Mouse (Mus musculus) limb, embryonic 12.5 days (tissue): ENCODE results near the gene Ptpn21. TPM values are rescaled to one million over a fixed set of nuclear protein-coding genes. Genes with fewer than 3 reads are reported as not detected.
A peak's percentile ranks its signal among the peaks of the same experiment; 100 is the strongest.

Source experiments
- ATAC-seq: fragments of 200-750 bp; cut with Nextera tagmentation; 2 replicates; pipeline ENCODE4 v1.8.0; 2017; ENCODE audit warnings: low read depth, moderate TSS enrichment; ENCODE audit not compliant: insufficient number of reproducible peaks, insufficient read depth, low FRiP score, low TSS enrichment
- H3K27ac ChIP-seq: fragments of 300-500 bp; sonication (generic); 2 replicates; pipeline ENCODE4 v1.5.1; 2016; ENCODE audit warnings: mild to moderate bottlenecking, moderate library complexity
- H3K27me3 ChIP-seq: fragments of 300-500 bp; sonication (generic); 2 replicates; pipeline ENCODE4 v1.6.1; 2016; ENCODE audit warnings: mild to moderate bottlenecking, moderate library complexity
- H3K36me3 ChIP-seq: fragments of 300-500 bp; sonication (generic); 2 replicates; pipeline ENCODE4 v1.6.1; 2016; ENCODE audit warnings: mild to moderate bottlenecking, moderate library complexity
- H3K4me1 ChIP-seq: fragments of 300-500 bp; sonication (generic); replicated peaks from 2 replicates; pipeline ENCODE4 v1.6.1; 2016
- H3K4me2 ChIP-seq: fragments of 300-500 bp; sonication (generic); 2 replicates; pipeline ENCODE4 v1.6.1; 2016; ENCODE audit warnings: mild to moderate bottlenecking, moderate library complexity
- H3K4me3 ChIP-seq: fragments of 300-500 bp; sonication (generic); replicated peaks from 2 replicates; pipeline ENCODE4 v1.5.1; 2016; ENCODE audit warnings: mild to moderate bottlenecking
- H3K9ac ChIP-seq: fragments of 300-500 bp; sonication (generic); replicated peaks from 2 replicates; pipeline ENCODE4 v1.6.1; 2016; ENCODE audit warnings: mild to moderate bottlenecking, moderate library complexity
- H3K9me3 ChIP-seq: fragments of 300-500 bp; sonication (generic); 2 replicates; pipeline ENCODE4 v1.6.1; 2016; ENCODE audit warnings: mild to moderate bottlenecking, moderate library complexity
- WGBS: fragments of 180-500 bp; shearing (Covaris S2); methylation state at CpG from one replicate; pipeline ENCODE4 v1.1.7; 2016; 5-methylcytosine and 5-hydroxymethylcytosine counted together
- polyA plus RNA-seq: library from polyadenylated mRNA; unstranded; fragments of >200 nt; fragmentation: Nextera tagmentation; extraction: Ambion mirVana; gene quantifications from 2 replicates; pipeline ENCODE4 v1.2.1, GENCODE M21; 2016

The Ptpn21 gene
- polyA plus RNA-seq, 1 experiment from 2014 or later = 7.2 TPM

- H3K27ac ChIP-seq = no peak overlapping the region
- no peak overlapping the region for H3K4me2 ChIP-seq
- 0 out of 2 replicates have a peak, but pooled peaks have one; percentile 66 for ATAC-seq
- no peaks in the 10 kb centered on the region for H3K9me3 ChIP-seq
- peaks cover 32% of the 10 kb centered on the region for H3K36me3 ChIP-seq
- no peak overlapping the region for H3K4me3 ChIP-seq
- no peaks in the 10 kb centered on the region for H3K27me3 ChIP-seq
- no peak overlapping the region for H3K9ac ChIP-seq
- no peaks in the 10 kb centered on the region for H3K4me1 ChIP-seq
- 50% methylated on average over 2 of the region's 2 CpGs for WGBS
Observed at GRCm38 (mm10) chr12:98656873-98657272, 80.3 kb downstream of the Ptpn21 start.

- Histone ChIP-seq H3K36me3 (peaks cover 10% of the 10 kb centered on the region), H3K27ac (no peak overlapping the region), H3K4me1 (no peaks in the 10 kb centered on the region), H3K4me3 (no peak overlapping the region), H3K27me3 (no peaks in the 10 kb centered on the region), H3K4me2 (no peak overlapping the region), H3K9me3 (no peaks in the 10 kb centered on the region), H3K9ac (no peak overlapping the region)
- no peak for ATAC-seq
Observed at GRCm38 (mm10) chr12:98644852-98645251, 92.4 kb downstream of the Ptpn21 start.

- Histone ChIP-seq H3K27me3 (no peaks in the 10 kb centered on the region), H3K36me3 (peaks cover 12% of the 10 kb centered on the region; the same call in 1 of the 2 replicates), H3K4me1 (peaks cover 5% of the 10 kb centered on the region), H3K9ac (peak overlapping the region; percentile 67), H3K9me3 (peaks cover 6% of the 10 kb centered on the region; the same call in 1 of the 2 replicates), H3K27ac (no peak overlapping the region), H3K4me2 (peak overlapping the region; percentile 61), H3K4me3 (peak overlapping the region; percentile 77)
- ATAC-seq = peak; percentile 79; the same call in 1 of the 2 replicates
- WGBS = 2% methylated on average over 16 of the region's 16 CpGs
Observed at GRCm38 (mm10) chr12:98628260-98628970, 108.8 kb downstream of the Ptpn21 start.

GRCm38 (mm10) chr12:98627392-98628259 is 109.6 kb downstream of the Ptpn21 start, which contains the start of gene Spata7:
Gene Spata7 (plus strand): TSS chr12:98628157.
- ATAC-seq = peak; percentile 88
- H3K27ac ChIP-seq = no peak within 1 kb of the TSS
- WGBS = 3% methylated on average over 32 of the region's 32 CpGs

More at GRCm38 (mm10) chr12:98627392-98628259, 109.6 kb downstream of the Ptpn21 start, which contains the start of gene Spata7:
- Histone ChIP-seq H3K9ac (peak within 1 kb of the TSS; percentile 67), H3K4me3 (peak within 1 kb of the TSS; percentile 77), H3K27me3 (no peaks in the 10 kb centered on the region), H3K4me1 (peaks cover 5% of the 10 kb centered on the region), H3K4me2 (peak within 1 kb of the TSS; percentile 61), H3K36me3 (peaks cover 4% of the 10 kb centered on the region; the same call in 1 of the 2 replicates), H3K9me3 (peaks cover 6% of the 10 kb centered on the region; the same call in 1 of the 2 replicates)

Other genes starting within 250 kb of the Ptpn21 start
- 0.08 and 0.21 TPM in 2 replicates for gene Kcnk10, start 159.1 kb downstream of the Ptpn21 start, polyA plus RNA-seq
- gene Spata7, start 109.2 kb downstream of the Ptpn21 start, polyA plus RNA-seq = 22.5 and 27.6 TPM in 2 replicates
- 152 and 160 TPM in 2 replicates for gene Zc3h14, start 9.6 kb upstream of the Ptpn21 start, polyA plus RNA-seq
- gene Eml5, start 164.1 kb upstream of the Ptpn21 start, polyA plus RNA-seq = 2.9 and 3.0 TPM in 2 replicates
- gene Ttc8, start 183.2 kb upstream of the Ptpn21 start, polyA plus RNA-seq = 33.8 and 38.9 TPM in 2 replicates